Mouse (Mus musculus): ENCODE measurements around the gene Tob2. TPM values are rescaled to one million over a fixed set of nuclear protein-coding genes. Genes with fewer than 3 reads are reported as not detected.
A peak's percentile ranks its signal among the peaks of the same experiment; 100 is the strongest.

Tob2 gene
- polyA plus RNA-seq (2015; fragmentation: Nextera tagmentation; extraction: Ambion mirVana) = 13.5 and 16.5 TPM in 2 replicates

- peak within 1 kb of the TSS; percentile 96 for H3K27ac ChIP-seq (replicated peaks)
- H3K4me3 ChIP-seq = peak within 1 kb of the TSS; percentile 92
- H3K4me2 ChIP-seq = peak within 1 kb of the TSS; percentile 94
- no peaks in the 10 kb centered on the region for H3K9me3 ChIP-seq
- ATAC-seq (ENCODE audit: low read depth) = 0 out of 2 replicates have a peak, but pooled peaks have one; percentile 2
- H3K4me1 ChIP-seq (replicated peaks) = peaks cover 41% of the 10 kb centered on the region
- peak within 1 kb of the TSS; percentile 90 for H3K9ac ChIP-seq
- whole genome bisulfite sequencing = under 1% methylated on average over 44 of the region's 44 CpGs
- H3K27me3 ChIP-seq = no peaks in the 10 kb centered on the region
- H3K36me3 ChIP-seq = peaks cover under 1% of the 10 kb centered on the region; the same call in 1 of the 2 replicates
These were observed at the start of gene Tob2 for GRCm38 (mm10) chr15:81858517-81859329. Gene Tob2, minus strand, starts transcription at chr15:81858796.

DNA sequence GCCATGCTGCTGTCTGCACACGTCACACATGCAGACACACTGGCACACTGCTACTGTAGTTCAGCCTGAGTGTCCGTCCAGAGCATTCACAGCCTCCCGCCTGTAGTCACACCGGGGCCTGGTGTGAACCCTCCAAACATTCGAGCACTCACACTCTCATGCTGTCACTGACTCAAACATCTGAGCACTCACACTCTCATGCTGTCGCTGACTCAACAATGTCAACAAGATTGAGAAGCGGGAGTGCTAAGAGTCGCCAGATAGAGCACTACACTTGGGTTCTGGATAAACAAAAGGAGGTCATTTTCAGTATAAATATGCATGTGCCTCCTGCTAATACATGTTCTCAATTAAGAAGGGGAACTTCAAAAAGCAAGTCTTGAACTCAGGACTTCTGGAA is 49.4 kb upstream of the Tob2 start:
- H3K9ac ChIP-seq = no peak overlapping the region
- H3K4me2 ChIP-seq = no peak overlapping the region
- H3K36me3 ChIP-seq = peaks cover 97% of the 10 kb centered on the region
- H3K27ac ChIP-seq (replicated peaks) = no peak overlapping the region
- ATAC-seq (ENCODE audit: low read depth) = no peak
- H3K27me3 ChIP-seq = no peaks in the 10 kb centered on the region
- WGBS = 90% methylated on average over 8 of the region's 8 CpGs
- H3K4me1 ChIP-seq (replicated peaks) = no peaks in the 10 kb centered on the region
- no peaks in the 10 kb centered on the region for H3K9me3 ChIP-seq
- H3K4me3 ChIP-seq = no peak overlapping the region

- no peak for ATAC-seq (ENCODE audit: low read depth)
- Histone ChIP-seq H3K36me3 (peaks cover 97% of the 10 kb centered on the region), H3K4me1 (replicated peaks) (no peaks in the 10 kb centered on the region), H3K27ac (replicated peaks) (no peak overlapping the region), H3K27me3 (no peaks in the 10 kb centered on the region), H3K9ac (no peak overlapping the region), H3K9me3 (no peaks in the 10 kb centered on the region), H3K4me3 (no peak overlapping the region), H3K4me2 (no peak overlapping the region)
- WGBS = 40% methylated on average over 2 of the region's 2 CpGs
These were observed 46.3 kb upstream of the Tob2 start for GRCm38 (mm10) chr15:81904939-81905338.

GRCm38 (mm10) chr15:81898751-81899150 is 40.2 kb upstream of the Tob2 start:
- ATAC-seq (ENCODE audit: low read depth) = no peak
- Histone ChIP-seq H3K4me1 (replicated peaks) (no peaks in the 10 kb centered on the region), H3K27ac (replicated peaks) (no peak overlapping the region), H3K27me3 (no peaks in the 10 kb centered on the region), H3K9me3 (no peaks in the 10 kb centered on the region), H3K36me3 (peaks cover 94% of the 10 kb centered on the region), H3K4me3 (no peak overlapping the region), H3K4me2 (no peak overlapping the region), H3K9ac (no peak overlapping the region)
- 93% methylated on average over 2 of the region's 2 CpGs for WGBS

GRCm38 (mm10) chr15:81897607-81898285 is 39.1 kb upstream of the Tob2 start:
- Histone ChIP-seq H3K27me3 (no peaks in the 10 kb centered on the region), H3K27ac (replicated peaks) (no peak overlapping the region), H3K9me3 (no peaks in the 10 kb centered on the region), H3K4me3 (no peak overlapping the region), H3K4me1 (replicated peaks) (no peaks in the 10 kb centered on the region), H3K36me3 (peaks cover 94% of the 10 kb centered on the region), H3K9ac (no peak overlapping the region), H3K4me2 (no peak overlapping the region)
- WGBS = 89% methylated on average over 5 of the region's 5 CpGs
- no peak for ATAC-seq (ENCODE audit: low read depth)

GRCm38 (mm10) chr15:81896407-81896806 is 37.8 kb upstream of the Tob2 start:
- H3K4me1 ChIP-seq (replicated peaks) = no peaks in the 10 kb centered on the region
- no peaks in the 10 kb centered on the region for H3K9me3 ChIP-seq
- H3K27me3 ChIP-seq = no peaks in the 10 kb centered on the region
- no peak for ATAC-seq (ENCODE audit: low read depth)
- H3K36me3 ChIP-seq = peaks cover 91% of the 10 kb centered on the region
- no peak overlapping the region for H3K27ac ChIP-seq (replicated peaks)
- H3K4me3 ChIP-seq = no peak overlapping the region
- no peak overlapping the region for H3K9ac ChIP-seq
- 90% methylated on average over 2 of the region's 2 CpGs for WGBS
- no peak overlapping the region for H3K4me2 ChIP-seq

GRCm38 (mm10) chr15:81894002-81894401 is 35.4 kb upstream of the Tob2 start:
- H3K4me3 ChIP-seq = no peak overlapping the region
- 92% methylated on average over 1 of the region's 1 CpGs for WGBS
- H3K27me3 ChIP-seq = no peaks in the 10 kb centered on the region
- H3K27ac ChIP-seq (replicated peaks) = no peak overlapping the region
- H3K9ac ChIP-seq = no peak overlapping the region
- no peaks in the 10 kb centered on the region for H3K4me1 ChIP-seq (replicated peaks)
- ATAC-seq (ENCODE audit: low read depth) = no peak
- peaks cover 94% of the 10 kb centered on the region for H3K36me3 ChIP-seq
- H3K9me3 ChIP-seq = no peaks in the 10 kb centered on the region
- H3K4me2 ChIP-seq = no peak overlapping the region

DNA sequence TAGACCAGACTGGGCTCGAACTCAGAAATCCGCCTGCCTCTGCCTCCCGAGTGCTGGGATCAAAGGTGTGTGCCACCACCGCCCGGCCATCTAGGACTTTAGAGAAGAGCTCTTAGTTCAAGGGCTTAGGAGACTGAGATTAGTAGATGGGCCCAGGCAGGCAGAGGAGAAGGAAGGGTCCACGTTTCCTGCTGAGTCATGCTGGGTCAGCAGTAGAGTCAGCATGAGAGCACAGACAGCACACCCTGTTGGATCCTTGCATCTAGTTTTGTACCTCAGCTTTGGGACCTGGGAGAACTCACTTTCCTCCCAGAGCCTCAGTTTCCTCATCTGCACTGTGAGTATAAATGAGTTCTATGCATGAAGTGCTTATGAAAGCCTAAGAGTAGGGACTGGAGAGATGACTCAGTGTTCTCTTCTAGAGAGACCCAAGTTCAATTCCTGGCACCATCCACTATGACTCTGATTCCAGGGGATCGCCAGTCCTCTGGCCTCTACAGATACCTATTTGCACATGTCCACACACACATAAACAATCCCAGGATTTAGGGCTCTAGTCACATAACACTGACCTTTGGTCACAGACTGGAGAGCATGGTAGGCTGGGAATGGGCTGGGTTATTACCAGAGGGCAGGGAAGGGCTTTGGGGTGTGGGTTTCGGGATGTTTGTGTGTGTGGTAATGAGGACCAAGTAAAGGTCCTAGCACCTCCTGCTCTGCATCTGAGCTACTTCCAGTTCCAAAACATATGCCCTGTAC is 33.4 kb upstream of the Tob2 start:
- 93% methylated on average over 8 of the region's 8 CpGs for WGBS

DNA sequence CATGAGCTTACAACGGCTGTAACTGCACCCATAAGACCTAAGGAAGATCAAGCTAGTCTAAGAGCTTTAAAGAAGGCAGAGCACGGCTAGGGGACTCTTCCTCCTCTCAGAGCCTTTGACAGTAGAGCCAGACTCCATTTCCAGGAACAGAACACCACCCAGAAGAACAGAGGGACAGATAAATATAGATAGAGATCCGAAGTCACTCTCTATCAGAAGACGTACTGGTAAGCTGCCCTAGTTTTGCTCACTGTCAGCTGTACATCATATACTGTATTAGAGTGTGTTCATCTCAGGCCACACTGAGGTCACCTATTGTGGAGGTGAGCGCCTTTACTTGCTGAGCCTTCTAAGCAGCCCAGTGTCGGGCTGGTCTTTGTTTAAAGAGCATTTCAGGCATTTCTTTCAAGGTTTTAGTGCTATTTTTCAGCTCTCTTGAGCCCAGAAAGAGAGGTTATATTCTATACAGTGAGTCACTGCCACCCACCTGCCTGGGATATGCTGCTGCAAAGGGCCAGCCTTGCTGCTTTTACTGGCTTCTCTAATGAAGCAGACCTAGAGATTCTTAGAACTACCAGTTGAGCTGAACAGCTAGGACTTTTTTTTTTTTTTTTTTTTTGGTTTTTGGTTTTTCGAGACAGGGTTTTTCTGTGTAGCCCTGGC is 32.7 kb upstream of the Tob2 start:
- no peak for ATAC-seq (ENCODE audit: low read depth)
- Histone ChIP-seq H3K36me3 (peaks cover 70% of the 10 kb centered on the region), H3K4me3 (no peak overlapping the region), H3K27me3 (no peaks in the 10 kb centered on the region), H3K27ac (replicated peaks) (no peak overlapping the region), H3K9ac (no peak overlapping the region), H3K4me2 (no peak overlapping the region), H3K9me3 (no peaks in the 10 kb centered on the region), H3K4me1 (replicated peaks) (no peaks in the 10 kb centered on the region)
- 93% methylated on average over 7 of the region's 7 CpGs for WGBS

More for the DNA sequence above, 33.4 kb upstream of the Tob2 start:
- Histone ChIP-seq H3K4me2 (no peak overlapping the region), H3K27me3 (no peaks in the 10 kb centered on the region), H3K36me3 (peaks cover 77% of the 10 kb centered on the region), H3K4me1 (replicated peaks) (no peaks in the 10 kb centered on the region), H3K27ac (replicated peaks) (no peak overlapping the region), H3K9ac (no peak overlapping the region), H3K9me3 (no peaks in the 10 kb centered on the region), H3K4me3 (no peak overlapping the region)
- no peak for ATAC-seq (ENCODE audit: low read depth)

GRCm38 (mm10) chr15:81889175-81889574 is 30.6 kb upstream of the Tob2 start:
- no peaks in the 10 kb centered on the region for H3K27me3 ChIP-seq
- ATAC-seq (ENCODE audit: low read depth) = no peak
- H3K9me3 ChIP-seq = no peaks in the 10 kb centered on the region
- peaks cover 52% of the 10 kb centered on the region for H3K36me3 ChIP-seq
- H3K4me2 ChIP-seq = no peak overlapping the region
- H3K4me1 ChIP-seq (replicated peaks) = no peaks in the 10 kb centered on the region
- WGBS = 93% methylated on average over 7 of the region's 7 CpGs
- no peak overlapping the region for H3K27ac ChIP-seq (replicated peaks)
- H3K4me3 ChIP-seq = no peak overlapping the region
- no peak overlapping the region for H3K9ac ChIP-seq

DNA sequence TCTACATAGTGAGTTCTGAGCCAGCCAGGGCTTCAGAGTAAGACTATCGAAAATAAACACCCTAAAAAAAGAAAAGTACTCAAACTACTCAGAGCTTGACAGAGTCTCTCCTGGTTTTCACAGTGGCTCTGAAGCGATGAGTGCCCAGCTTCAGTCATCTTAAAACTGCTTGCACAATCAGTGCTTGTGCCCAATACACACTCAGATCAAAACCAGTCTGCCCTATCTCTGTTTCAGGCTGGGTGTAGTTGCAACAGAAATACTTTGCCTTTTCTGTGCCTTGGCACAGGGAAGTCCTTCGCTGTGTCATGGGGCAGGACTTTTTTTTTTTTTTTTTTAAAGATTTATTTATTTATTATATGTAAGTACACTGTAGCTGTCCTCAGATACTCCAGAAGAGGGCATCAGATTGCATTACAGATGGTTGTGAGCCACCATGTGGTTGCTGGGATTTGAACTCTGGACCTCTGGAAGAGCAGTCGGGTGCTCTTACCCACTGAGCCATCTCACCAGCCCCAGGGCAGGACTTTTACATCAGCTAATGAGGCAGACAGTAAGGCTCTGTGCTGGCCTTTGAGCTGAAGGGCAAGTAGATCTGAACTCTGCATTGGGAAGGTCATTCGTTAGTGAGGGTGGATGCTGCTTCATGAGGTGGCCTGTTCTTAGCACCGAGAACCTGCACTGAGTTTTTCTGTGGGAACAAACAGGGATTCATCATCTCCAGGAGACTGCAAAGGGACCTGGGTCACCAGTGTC is 28.4 kb upstream of the Tob2 start:
- H3K27ac ChIP-seq (replicated peaks) = no peak overlapping the region
- H3K36me3 ChIP-seq = peaks cover 31% of the 10 kb centered on the region
- H3K4me2 ChIP-seq = no peak overlapping the region
- H3K4me1 ChIP-seq (replicated peaks) = 0 out of 2 replicates have a peak, but pooled peaks cover 8% of the 10 kb centered on the region
- no peaks in the 10 kb centered on the region for H3K9me3 ChIP-seq
- H3K27me3 ChIP-seq = no peaks in the 10 kb centered on the region
- WGBS = 94% methylated on average over 6 of the region's 6 CpGs
- H3K9ac ChIP-seq = no peak overlapping the region
- no peak overlapping the region for H3K4me3 ChIP-seq
- ATAC-seq (ENCODE audit: low read depth) = no peak
